Mouse (Mus musculus) kidney, adult 2 months (tissue): Measurements from ENCODE around the gene Gm20683.

ENCODE experiments used
- CTCF ChIP-seq: fragments of 200-500 bp; conservative IDR thresholded peaks from 2 replicates; pipeline ENCODE4 v1.5.1; 2011; ENCODE audit warnings: low read depth, mild to moderate bottlenecking, control low read depth, low read length, moderate library complexity, mixed read lengths; ENCODE audit not compliant: insufficient read depth, insufficient read length
- POLR2A ChIP-seq: fragments of 200-500 bp; IDR thresholded peaks from one replicate; pipeline ENCODE4 v1.6.1; 2011; ENCODE audit warnings: low read depth, low read length, control low read depth

GRCm38 (mm10) chr17:25834595-25835222 lies 6.9 kb downstream of the Gm20683 start:
- TF ChIP-seq CTCF (no peak), POLR2A (no peak)
